Mouse (Mus musculus): Measurements from ENCODE around the gene Mgmt.
A peak's percentile ranks its signal among the peaks of the same experiment; 100 is the strongest.

Mgmt gene

DNA sequence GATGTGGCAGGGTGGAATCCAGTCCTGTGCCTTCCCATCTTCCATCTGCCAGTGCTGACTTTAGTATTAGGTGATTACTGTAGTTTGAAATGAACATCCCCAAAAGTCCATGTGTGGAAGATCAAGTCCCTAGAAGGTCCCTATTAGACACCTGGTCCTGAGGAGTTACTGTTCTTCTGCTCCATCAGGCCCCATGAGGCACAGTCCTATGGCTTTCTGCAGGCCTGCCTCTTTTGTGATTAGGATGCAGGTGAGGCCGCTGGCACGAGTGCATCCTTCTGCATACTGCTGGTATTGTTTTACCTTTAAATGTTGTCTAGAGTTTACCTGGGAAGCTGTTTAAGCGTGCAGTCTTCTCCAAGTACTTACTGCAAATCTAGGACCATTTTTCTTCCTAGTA, 21.6 kb downstream of the Mgmt start:
- no peak for DNase-seq

DNA sequence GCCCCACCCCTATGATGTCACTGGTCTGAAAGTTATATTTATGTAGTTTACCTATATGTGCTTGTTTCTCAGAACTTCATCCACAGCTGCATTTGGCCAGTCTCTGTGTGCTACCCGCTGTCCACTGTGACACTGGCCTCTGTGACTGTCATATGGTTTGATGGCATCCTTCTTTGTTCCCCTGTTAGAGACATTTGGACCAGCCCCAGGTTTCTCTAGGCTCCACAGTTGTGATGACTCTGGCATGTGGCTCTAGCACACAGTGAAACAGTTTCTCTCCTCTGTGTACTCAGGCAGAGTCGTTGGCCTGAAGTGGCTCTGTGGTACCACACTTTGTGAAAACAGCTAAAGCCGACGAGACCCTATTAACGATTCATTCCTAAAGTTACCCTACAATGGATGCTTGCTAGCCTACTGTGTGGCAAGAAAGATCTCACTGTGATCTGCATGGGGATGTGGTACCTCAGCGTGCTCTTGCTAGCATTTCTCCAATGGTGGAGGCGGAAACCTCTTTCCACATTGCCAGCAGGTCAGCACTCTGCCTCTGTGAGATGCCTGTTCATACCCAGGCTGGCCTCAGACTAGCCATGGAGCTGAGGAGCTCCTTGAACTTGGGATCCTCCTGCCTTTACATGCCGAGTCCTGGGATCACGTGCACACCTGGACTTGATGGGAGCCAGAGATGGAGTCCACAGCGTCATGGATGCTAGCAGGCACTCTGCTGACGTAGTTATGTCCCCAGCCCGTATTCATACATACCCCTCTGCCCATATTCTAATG, 26.8 kb downstream of the Mgmt start:
- DNase-seq = no peak

DNA sequence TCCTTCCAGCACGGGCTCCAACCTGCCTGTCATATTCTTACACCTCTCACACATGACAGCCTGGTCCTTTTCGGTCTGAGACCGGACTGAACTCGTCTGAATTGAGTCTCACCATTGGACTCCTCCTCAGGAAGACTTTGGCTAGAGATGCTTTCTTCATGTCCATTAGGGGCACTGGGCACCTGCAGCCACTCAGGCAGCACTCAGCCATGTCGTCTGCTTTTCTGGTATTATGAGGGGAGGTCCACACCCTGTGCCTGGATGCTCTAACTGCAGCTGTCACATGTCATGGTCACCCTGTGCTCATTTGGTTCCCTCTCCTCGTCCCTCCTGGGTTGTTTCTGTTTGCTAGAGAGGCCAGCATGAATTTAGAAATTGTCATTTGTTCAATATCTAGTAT, 27.8 kb downstream of the Mgmt start:
- DNase-seq = no peak

DNA sequence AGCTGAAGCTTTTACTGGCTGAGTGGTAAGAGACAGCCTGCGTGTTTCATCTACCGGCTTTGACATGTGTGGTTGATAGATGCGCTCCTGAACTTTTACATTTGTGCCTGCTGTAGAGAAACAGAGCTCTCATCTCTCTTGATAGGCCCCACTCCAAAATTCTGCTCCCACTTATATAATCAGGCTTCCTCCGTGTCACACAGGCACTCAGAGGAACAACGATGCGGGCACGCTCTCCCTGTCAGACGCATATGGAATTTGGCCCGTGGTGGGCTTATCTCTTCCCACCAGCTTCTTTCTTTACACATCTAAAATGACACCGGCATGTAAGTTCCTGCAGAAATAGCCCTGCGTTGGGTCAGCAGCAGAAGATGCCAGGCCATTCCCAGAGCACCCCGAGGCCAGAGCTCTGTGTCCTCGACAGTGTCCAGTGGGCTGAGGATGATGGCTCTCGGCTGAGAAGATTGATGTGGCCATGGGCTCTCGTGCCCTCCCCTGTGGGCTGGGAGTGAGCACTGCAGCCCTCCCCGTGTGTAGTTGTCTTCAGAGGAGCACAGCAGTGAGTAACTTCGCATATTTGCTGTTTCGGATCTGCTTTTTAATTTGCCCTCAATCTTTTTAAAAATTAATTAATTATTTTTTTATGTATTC, 30.3 kb downstream of the Mgmt start:
- no peak for DNase-seq

DNA sequence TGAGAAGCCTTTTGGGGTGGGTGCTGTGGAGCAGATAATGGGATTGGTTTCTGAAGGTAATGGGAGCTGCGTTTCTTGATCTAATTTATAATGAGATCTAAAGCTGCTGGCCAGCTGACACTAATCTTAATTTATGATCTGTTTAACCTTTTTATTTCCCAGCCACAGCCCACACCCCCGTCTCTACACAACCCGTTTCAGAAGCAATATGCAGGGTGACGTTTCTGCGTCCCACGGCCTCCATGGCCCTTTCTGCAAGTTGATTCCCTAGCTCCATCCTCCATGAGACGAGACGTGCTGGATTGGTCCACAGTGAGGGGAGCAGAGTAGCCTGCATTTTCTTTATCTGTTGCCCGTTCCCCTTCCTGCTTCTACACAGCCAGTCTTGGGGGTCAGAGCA, 31.8 kb downstream of the Mgmt start:
- no peak for DNase-seq

DNA sequence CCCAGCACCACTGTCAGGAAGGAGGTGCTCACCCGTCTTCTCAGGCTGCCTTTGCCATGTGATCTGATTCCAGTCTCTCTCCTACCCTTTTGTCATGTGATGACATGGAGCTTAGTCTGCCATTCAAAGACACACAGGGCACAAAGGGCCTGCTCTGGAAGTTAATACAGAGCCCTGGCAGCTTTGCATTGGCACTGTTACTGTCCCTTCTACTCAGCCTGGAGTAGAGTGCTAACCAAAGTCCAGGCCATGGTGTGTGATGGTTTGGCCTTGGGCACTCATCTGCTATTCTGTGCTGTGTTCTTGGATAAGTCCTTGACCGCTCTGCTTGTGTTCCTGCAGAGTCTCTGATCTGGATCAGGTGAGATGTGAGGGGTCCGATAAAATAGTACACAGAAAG, 36.0 kb downstream of the Mgmt start:
- no peak for DNase-seq

DNA sequence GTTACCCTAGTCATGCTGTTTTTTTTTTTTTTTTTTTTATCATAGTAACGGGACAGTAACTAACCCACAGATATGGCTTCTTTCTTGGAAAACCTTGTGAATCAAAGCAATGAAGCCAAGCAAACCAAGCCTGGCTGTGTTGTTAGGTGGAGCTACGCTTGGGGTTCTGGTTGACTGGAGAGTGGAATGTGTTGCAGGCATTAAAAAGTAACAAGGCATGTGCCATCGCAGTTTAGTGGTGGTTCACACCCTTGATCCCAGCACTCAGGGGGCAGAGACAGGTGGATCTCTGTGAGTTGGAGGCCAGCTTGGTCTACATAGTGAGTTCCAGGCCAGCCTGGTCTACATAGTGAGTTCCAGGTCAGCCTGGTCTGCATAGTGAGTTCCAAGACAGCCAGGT, 39.0 kb downstream of the Mgmt start:
- no peak for DNase-seq

DNA sequence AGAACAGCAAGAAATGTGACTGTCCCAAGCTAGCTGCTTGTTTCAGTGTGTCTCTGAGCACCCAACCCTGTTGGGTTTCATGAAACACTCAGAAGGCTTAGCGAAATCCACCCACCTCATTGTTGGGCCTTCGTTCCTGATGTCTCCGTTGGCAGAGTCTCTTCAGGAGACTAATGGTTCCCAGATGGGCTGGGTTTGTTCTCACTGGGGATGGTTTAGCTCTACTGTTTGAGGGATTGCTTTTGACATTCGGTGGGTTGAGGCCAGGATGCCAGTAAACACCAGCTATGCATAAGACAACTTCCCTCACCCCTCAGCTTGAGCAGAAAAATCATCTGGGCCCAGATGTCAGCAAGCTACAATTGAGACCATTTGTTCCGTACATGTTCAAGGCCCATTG, 39.9 kb downstream of the Mgmt start:
- no peak for DNase-seq

DNA sequence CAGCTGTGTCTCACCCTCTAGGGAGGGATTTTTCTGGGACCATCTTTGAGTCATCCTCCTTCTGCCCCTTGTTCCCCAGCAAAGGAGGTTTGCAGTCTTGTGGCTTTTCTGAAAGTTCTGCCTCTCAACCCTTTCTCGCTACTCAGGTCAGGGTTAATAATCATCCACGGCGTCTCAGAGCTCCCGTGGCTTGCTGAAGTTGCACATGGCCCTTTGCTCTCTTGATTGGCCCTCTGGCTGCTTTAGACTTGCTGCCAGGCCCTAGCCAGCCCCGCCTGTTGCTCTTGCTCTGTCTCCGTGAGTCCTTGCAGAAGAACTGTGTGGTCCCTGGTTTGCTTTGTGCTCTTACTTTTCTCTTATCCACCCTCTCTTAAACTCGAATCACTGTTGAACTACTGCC, 40.4 kb downstream of the Mgmt start:
- DNase-seq = no peak

DNA sequence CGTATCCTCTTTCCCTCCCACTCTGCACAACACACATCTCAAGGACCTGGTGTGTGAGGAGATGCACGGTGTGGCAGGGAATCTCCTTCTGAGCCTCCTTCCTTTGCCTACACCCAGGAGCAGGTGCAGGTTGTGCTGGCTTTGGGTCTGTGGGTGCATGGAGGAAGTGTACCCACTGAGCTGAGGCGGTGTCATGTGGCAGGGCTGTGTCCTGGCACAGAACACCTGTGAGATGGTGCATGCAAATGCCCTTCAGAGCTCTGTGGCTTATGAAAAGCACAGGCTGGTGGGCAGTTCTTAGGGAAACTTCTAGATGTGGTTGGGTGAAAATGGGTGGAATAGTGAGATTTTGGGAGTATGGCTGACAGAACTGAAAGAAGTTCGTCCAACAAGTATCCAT, 44.0 kb downstream of the Mgmt start:
- DNase-seq = no peak

DNA sequence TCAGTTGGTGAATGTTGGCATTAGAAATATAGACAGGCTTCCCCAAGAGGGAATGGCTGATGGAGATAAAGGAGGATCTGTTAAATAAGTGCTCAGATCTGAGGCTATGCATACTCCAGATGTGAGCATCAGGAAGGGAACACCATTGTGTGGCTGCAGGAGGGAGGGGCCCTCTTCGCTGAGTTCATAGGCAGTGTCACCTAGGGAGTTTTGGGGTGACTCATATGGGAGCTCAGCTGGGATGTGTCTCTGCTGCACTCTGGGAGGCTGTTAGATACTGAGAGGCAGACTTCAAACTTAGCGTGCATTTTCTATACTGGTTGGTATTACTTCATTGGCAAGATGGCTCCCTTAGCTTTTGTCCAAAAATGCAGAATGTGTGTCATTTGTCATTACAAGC, 48.0 kb downstream of the Mgmt start:
- no peak for DNase-seq

DNA sequence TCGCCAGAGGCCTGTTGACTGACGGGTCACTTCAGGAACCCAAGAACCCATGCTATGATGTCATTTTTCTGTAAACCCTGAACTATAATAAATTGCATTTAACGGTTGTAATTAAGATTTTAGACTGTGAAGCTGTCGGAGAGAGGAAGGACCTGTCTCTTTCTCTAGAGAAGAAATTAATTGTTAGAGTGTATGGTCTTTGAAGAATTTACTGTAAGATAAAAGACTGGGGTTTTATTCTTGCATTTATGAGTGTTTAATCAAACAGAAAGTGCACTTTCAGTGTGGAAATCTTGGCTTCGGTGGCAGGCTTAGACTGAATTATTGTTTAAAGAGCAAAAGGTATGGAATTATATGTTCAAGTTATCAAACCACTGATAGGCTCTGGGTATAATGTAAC, 49.5 kb downstream of the Mgmt start:
- DNase-seq = no peak

DNA sequence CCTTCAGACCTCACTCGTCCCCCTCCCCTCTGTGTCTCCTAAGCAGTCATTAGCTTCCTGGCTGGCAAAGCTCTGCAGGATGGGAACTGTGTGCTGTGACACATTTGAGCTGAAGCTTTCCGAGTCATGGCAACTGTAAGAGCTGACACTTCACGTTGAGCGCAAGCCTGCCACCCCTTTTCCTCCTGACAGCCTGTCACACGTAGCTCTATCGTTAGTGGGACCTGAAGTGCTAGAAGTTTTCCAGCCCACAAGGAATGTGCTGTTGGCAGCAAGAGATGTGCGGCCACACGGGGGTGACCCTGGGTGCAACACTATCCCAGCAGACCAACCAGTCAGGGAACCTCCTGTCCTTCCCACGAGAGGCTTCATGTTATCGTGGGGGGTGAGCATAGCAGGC, 51.3 kb downstream of the Mgmt start:
- no peak for DNase-seq

DNA sequence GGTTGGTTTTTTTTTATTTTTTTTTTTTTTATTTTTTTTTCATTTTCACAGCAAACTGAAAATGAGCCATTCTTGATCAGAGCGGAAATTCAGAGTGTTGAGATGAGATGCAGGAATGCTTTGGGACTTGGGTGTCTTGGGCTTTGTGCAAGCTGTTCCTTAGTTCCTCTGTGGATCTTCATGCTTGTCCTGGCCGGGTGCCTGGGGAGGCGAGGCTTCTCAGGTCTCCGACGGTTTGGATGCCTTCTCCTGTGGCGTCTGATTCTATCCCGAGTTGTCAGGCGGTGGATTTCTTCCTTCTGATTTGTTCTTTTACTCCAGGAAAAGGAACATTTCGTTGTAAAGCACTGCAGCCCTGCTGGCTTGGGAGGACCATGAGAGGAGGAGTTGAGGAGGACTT, 51.7 kb downstream of the Mgmt start:
- no peak for DNase-seq

DNA sequence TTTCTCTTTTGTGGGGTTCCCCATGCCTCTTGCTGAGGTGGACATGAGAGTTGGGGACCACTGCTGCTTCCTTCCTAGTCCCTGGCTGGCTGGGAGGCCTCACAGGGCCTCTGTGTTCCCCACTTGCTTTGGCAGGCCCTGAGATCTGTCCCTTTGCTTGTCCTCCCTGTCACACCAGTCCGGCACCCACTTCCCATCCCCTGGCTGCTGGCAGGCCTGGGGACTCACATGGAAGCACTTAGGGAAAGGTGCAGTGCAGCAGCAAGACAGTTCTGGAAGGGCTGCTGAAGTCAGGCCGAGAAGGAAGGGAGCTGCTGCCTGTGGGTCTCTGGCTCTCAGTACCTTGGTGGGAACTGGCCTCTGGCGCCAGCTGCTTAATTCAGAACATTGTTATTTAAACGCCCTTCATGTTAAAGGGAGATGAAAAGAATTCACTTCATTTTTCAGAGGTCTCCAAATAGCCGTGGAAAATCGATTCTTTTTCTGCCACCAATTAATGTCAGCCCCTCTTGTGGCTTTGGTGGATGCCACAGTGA, 53.9 kb downstream of the Mgmt start:
- DNase-seq = no peak

DNA sequence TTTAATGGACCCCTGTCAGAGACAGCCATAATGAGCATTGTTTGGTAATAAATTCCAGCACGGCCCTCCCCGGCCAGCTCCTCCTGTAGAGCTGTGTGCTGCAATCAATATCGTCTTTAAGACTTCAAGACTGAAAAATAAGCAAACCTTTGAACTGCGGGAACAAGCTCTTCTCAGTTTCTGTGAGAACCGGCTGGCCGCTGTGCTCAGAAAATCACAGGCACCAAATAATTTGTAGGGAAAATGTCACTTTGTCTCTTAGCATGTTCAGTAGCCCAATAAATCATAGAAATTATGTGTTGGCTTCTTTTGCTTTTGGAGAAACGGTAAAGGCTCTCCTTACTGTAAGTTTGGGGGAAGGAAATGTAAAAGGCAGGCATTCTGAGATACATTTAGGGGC, 58.2 kb downstream of the Mgmt start:
- DNase-seq = no peak

DNA sequence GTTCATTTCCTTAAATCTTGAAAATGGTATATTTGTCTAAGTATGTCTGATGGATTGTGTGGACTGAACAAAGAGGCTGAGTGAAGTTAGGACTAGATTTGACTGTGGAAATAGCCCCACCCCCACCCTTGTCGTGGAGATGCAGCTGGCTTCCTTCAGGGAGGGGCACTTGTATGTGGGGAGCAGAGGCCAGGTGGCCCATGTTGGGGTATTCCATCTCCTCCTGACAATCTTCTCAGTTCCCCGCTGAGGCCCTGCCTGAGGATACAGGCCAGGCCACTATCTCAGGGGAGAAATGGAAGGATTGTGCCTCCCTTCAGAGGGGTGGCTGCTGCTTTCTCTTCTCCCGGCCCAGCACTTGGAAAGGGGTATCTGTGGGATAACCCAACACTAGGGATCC, 58.8 kb downstream of the Mgmt start:
- DNase-seq = peak; percentile 14 to 42

DNA sequence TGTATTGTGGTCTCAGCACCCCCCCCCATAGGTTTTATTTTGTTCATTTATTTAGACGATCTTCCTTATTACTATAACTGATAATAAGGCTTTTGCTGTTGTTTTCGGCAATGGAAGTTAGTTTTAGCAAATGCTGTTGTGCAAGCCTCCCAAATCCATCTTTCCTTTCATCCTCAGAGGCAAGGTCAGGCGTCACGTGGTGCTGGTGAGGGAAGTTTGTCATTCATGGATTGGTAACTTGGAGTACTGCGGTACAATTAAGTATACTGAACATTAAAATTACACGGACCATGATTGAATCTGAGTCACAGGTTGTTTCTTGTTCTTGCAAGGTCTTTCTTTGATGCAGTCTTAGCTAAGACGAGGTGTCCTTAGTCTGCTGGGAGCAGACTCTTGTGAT, 77.9 kb downstream of the Mgmt start:
- DNase-seq = no peak

DNA sequence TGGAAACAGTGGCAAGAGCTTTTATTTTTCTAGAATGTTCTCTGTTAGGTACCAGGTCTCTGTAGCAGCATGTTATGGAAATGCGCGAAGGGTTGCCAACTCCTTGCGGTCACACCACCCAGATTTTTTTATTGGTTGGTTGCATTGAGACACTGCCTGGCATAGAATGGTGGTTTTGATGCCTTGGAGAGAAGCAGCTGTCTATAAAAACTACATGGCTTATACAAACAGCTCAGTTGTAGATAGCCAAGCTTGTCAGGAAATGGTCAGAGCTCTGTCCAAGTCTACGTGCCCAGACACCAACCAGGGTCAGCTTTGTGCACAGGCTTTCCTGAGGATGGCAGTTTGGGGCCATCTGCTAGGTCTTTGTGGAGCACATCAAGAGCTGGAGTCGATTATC, 80.6 kb downstream of the Mgmt start:
- DNase-seq = no peak

DNA sequence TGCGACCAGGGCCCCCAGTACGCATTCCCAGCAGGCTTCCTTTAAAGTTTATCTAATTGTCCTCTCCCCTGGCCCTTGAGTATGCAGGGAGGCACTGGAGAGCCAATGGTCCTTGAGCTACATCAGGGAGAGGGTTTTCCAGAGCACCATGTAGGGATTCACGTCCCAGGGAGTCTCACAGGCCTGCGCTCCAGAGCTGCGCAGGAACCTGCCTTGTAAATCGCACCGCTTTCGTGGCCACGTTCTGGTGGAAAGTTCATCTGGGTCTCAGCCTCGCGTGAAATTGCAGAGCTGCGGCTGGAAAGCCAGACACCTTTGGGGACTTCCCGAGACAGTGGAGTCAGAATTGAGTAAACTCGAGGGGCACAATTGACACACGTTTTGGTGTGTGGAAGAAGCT, 103.0 kb downstream of the Mgmt start:
- no peak for DNase-seq

DNA sequence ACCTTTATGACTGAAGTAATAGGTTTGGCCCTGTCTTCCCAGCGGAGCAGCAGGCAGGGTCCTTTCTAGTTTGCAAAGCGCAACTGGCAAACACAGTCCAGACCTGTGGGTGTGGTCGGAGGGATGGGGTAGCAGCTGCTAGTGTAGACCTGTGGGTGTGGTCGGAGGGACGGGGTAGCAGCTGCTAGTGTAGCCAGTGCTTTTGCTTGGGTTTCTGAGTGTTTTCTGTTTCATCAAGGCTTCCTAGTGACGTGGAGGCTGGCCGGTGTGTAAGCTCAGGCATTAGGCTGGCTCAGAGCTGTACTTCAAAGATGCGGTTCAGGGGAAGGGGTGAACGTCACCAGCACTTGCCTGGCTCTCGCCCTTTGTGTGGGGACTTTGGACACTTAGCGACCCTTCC, 106.3 kb downstream of the Mgmt start:
- DNase-seq = no peak

DNA sequence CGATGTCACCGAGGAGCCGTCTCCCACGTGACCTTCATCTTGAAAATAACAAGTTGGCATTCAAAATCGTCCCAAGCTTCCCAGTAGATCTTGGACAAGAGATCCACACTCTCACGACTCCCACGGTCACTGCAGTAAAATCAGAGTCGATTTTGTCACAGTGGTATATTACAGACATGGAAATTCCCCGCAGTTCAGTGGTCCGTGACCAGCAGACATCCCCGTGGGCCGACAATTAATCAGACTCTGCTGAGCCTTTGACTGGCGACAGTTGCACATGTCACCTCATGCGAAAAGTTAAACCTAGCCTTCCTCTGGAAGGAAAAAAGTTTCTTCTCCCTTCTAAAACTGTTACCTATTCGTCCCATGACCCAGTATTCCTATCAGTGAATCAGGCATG, 106.8 kb downstream of the Mgmt start:
- DNase-seq = no peak

DNA sequence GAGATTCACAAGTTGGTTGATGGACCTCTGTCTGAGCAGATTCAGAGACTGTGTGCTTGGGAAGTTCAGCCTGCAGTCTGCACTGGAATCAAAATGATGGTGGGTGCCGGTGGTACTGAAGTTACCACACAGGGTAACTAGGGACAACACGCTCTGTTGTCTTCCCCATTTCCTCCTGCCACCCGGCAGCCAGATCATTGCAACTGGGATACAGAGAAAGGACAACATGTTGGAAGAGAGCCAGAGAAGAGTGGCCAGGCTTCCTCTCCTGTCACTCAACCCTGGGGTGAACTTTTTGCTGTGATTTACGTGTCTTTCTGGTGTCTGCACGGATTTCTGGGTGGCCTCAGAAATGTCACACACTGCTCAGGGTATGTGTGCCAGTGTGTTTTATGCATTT, 107.4 kb downstream of the Mgmt start:
- DNase-seq = no peak

DNA sequence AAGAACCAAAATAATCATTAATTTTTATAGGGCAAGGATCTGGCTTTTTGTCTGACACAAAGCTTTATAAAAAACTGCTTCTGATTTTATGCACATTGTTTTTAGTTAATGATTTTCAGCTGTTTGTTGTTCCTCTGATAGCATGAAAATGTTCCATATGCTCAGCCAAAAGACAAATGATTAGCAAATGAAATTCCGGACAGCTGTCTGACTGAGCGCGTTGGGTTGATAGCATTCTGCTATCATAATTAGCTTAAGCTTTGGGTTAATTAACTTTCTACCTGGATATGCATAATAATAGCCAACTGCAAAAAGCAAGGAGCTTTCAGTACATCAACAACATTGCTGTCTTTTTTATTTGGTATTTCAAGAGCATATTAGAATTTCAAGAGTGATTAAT, 108.0 kb downstream of the Mgmt start:
- no peak for DNase-seq

DNA sequence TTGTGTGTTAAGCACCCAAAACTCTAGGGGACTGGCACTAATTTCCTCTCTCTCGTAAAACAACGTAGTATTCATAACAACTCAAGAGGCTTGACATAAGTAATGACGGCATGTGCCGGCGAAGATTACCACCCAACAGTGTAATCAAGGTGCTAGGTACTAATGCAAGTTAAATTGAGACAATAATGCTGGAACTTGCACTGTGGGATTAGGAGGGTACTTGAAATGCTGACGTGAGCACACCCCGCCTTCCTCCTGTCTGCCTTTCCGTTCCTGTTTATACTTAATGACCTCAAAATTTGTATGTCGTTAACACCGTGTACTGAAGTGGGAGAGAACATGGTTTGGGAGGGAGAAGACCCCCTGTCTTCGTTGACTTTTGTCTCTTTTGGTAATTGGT, 110.9 kb downstream of the Mgmt start:
- DNase-seq = no peak

Measured in thymus, postnatal 36 days (tissue).